Mouse (Mus musculus): Measurements from ENCODE around the gene Olfr686.

DNA sequence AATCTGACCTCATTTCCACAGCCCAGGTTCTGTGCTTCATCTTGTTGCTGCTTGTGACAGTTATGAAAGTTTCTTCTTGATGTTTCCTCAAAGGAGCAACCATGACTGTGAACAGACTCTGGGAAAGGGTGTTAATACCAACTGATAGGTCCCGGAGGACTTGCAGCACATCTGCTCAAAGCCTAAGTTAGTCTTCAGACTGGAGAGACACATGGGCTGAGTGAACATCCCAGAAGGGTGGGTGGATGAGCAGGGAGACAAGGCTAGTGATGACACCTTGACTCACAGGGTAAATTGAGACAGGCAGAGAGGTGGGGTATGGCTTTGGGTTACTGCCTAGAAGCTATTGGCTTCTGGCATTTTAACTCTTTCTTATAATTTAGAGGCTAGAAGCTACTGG, 21.4 kb downstream of the Olfr686 start, which contains the start of gene Olfr685:
- TF ChIP-seq POLR2A (IDR thresholded peaks at IDR 0.05; ENCODE audit: low read depth, low read length), result no peak
- no peak for TF ChIP-seq CTCF (IDR thresholded peaks at IDR 0.05; ENCODE audit: borderline replicate concordance, insufficient read depth, low read length)
